Mouse (Mus musculus): ENCODE data around the gene Ccdc92b.
"Not testable (repeated sequence)": the region's sequence is repeated elsewhere in the genome, so short reads cannot be mapped to it uniquely, and the experiment has no call there.

Gene Ccdc92b

GRCm38 (mm10) chr11:74619201-74619955 is at the start of gene Ccdc92b:
Ccdc92b (plus strand) TSS chr11:74619605.
- peak; percentile 23 for DNase-seq (ENCODE audit: low read depth, low spot score)

GRCm38 (mm10) chr11:74569735-74570134 is 49.7 kb upstream of the Ccdc92b start:
- no peak for DNase-seq (ENCODE audit: low read depth, low spot score)

- no peak for DNase-seq (ENCODE audit: low read depth, low spot score)
These were observed 46.8 kb upstream of the Ccdc92b start for GRCm38 (mm10) chr11:74572459-74573061.

GRCm38 (mm10) chr11:74574768-74575434 is 44.5 kb upstream of the Ccdc92b start:
- DNase-seq (ENCODE audit: low read depth, low spot score), result no peak

- no peak for DNase-seq (ENCODE audit: low read depth, low spot score)
These were observed 43.5 kb upstream of the Ccdc92b start for GRCm38 (mm10) chr11:74575940-74576339.

GRCm38 (mm10) chr11:74577068-74577467 is 42.3 kb upstream of the Ccdc92b start:
- no peak for DNase-seq (ENCODE audit: low read depth, low spot score)

- not testable (repeated sequence) for DNase-seq (ENCODE audit: low read depth, low spot score)
These were observed 38.1 kb upstream of the Ccdc92b start for GRCm38 (mm10) chr11:74581333-74581732.

GRCm38 (mm10) chr11:74582464-74582863 is 36.9 kb upstream of the Ccdc92b start:
- DNase-seq (ENCODE audit: low read depth, low spot score), result no peak

GRCm38 (mm10) chr11:74583824-74584349 is 35.5 kb upstream of the Ccdc92b start:
- no peak for DNase-seq (ENCODE audit: low read depth, low spot score)

- no peak for DNase-seq (ENCODE audit: low read depth, low spot score)
These were observed 34.3 kb upstream of the Ccdc92b start for GRCm38 (mm10) chr11:74584946-74585723.

GRCm38 (mm10) chr11:74586401-74586800 is 33.0 kb upstream of the Ccdc92b start:
- DNase-seq (ENCODE audit: low read depth, low spot score), result peak; percentile 64

- peak; percentile 50 for DNase-seq (ENCODE audit: low read depth, low spot score)
These were observed 29.8 kb upstream of the Ccdc92b start for GRCm38 (mm10) chr11:74589401-74590238.

GRCm38 (mm10) chr11:74590239-74590596 is 29.2 kb upstream of the Ccdc92b start:
- DNase-seq (ENCODE audit: low read depth, low spot score), result no peak

GRCm38 (mm10) chr11:74590691-74591090 is 28.7 kb upstream of the Ccdc92b start:
- no peak for DNase-seq (ENCODE audit: low read depth, low spot score)

- no peak for DNase-seq (ENCODE audit: low read depth, low spot score)
These were observed 27.2 kb upstream of the Ccdc92b start for GRCm38 (mm10) chr11:74592246-74592645.

- no peak for DNase-seq (ENCODE audit: low read depth, low spot score)
These were observed 22.0 kb upstream of the Ccdc92b start for GRCm38 (mm10) chr11:74597283-74597989.

- DNase-seq (ENCODE audit: low read depth, low spot score), result no peak
These were observed 21.4 kb upstream of the Ccdc92b start for GRCm38 (mm10) chr11:74597990-74598337.

GRCm38 (mm10) chr11:74602286-74602685 is 17.1 kb upstream of the Ccdc92b start:
- no peak for DNase-seq (ENCODE audit: low read depth, low spot score)

- DNase-seq (ENCODE audit: low read depth, low spot score), result no peak
These were observed 9.3 kb upstream of the Ccdc92b start for GRCm38 (mm10) chr11:74610068-74610467.

- DNase-seq (ENCODE audit: low read depth, low spot score), result no peak
These were observed 8.7 kb upstream of the Ccdc92b start, which contains the start of gene Rap1gap2 for GRCm38 (mm10) chr11:74610545-74611176. Rap1gap2 (minus strand) TSS chr11:74610915.

Measured in telencephalon, adult 2 months (tissue).